ENCODE assay signal across 8 mouse cellular contexts in the genomic region with DNA sequence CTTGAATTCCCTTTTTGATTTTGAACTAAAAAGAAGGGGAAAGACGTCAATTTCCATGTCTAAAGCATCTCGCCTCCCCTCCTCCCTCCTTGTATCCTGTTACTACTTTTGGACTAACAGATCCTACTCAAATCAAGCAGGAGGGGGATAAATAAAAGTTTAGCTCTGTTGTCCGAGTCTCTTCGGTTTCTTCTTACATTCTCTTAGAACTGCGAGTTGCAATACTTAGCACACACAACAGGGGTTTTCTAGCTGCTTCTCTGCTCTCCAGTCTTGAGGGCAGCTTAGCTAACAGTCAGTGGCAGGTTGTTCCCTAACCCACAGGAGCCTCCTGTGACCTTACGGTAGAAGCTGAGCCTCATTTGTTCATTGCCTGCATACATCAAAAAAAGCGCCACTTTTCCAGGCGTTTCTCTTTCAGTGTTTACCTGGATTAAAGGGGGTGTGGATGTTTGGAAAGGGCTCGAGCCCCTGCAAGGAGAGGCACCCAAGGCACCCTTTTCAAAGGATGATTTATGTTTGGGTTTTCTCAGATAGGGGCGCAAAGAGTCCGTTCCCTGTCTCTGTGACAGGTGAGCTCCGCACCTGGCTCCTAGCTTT.
DNase-seq lines count a peak whose midpoint lies in the region; ATAC-seq lines count a peak whose summit lies in the region.

No protein-coding gene starts in this region.

- H3K27ac ChIP-seq in heart, embryonic 11.5 days (ENCODE audit: low read depth, low read length) = peak overlapping the region; percentile 95
- peak overlapping the region; percentile 91 for H3K27ac ChIP-seq in midbrain, embryonic 14.5 days (replicated peaks; ENCODE audit: low read depth, low read length)

- no peak for ATAC-seq in heart, embryonic 11.5 days (replicated peaks; ENCODE audit: insufficient number of reproducible peaks, low FRiP score, low TSS enrichment)
- no peak for ATAC-seq in midbrain, embryonic 14.5 days (ENCODE audit: low FRiP score, low TSS enrichment)
- ATAC-seq in inflammation-experienced regulatory T-cells, adult 6 months = no peak

- no peaks in the 10 kb centered on the region for H3K36me3 ChIP-seq in heart, embryonic 11.5 days (ENCODE audit: control insufficient read depth, insufficient read depth, low read length)
- H3K36me3 ChIP-seq in midbrain, embryonic 14.5 days (ENCODE audit: control insufficient read depth, insufficient read depth, low read length) = no peaks in the 10 kb centered on the region

- no peaks in the 10 kb centered on the region for H3K9me3 ChIP-seq in heart, embryonic 11.5 days (replicated peaks; ENCODE audit: control insufficient read depth, low read length)
- H3K9me3 ChIP-seq in midbrain, embryonic 14.5 days (ENCODE audit: control insufficient read depth, low read length) = no peaks in the 10 kb centered on the region

- H3K27me3 ChIP-seq in heart, embryonic 11.5 days (ENCODE audit: control insufficient read depth, insufficient read depth, low read length) = 0 out of 2 replicates have a peak, but pooled peaks cover 14% of the 10 kb centered on the region
- H3K27me3 ChIP-seq in midbrain, embryonic 14.5 days (ENCODE audit: control insufficient read depth, insufficient read depth, low read length) = no peaks in the 10 kb centered on the region

- peak overlapping the region; percentile 85 for H3K9ac ChIP-seq in heart, embryonic 11.5 days (ENCODE audit: low read depth, low read length)
- H3K9ac ChIP-seq in midbrain, embryonic 14.5 days (replicated peaks; ENCODE audit: low read length) = peak overlapping the region; percentile 75

- peak overlapping the region; percentile 66 for H3K4me2 ChIP-seq in heart, embryonic 11.5 days
- peak overlapping the region; percentile 80 for H3K4me2 ChIP-seq in midbrain, embryonic 14.5 days (ENCODE audit: low read length)

- peak; percentile 37 for DNase-seq in embryo, embryonic 10 days (ENCODE audit: low spot score)
- no peak for DNase-seq in embryo, embryonic 9.5 days (ENCODE audit: extremely low spot score)
- DNase-seq in cerebellum, adult 8-10 months = peak; percentile 25
- peak; percentile 37 for DNase-seq in kidney, postnatal 10 days
- peak; percentile 67 for DNase-seq in midbrain, embryonic 14.5 days
- DNase-seq in layer of hippocampus, adult 18-20 months (ENCODE audit: low spot score in 2 of 2) = no peak

- peak overlapping the region; percentile 58 for H3K4me3 ChIP-seq in heart, embryonic 11.5 days (ENCODE audit: low read depth, low read length)
- peak overlapping the region; percentile 57 for H3K4me3 ChIP-seq in midbrain, embryonic 14.5 days (replicated peaks; ENCODE audit: low read depth, low read length)

- 0 out of 2 replicates have a peak, but pooled peaks cover 4% of the 10 kb centered on the region for H3K4me1 ChIP-seq in heart, embryonic 11.5 days (ENCODE audit: control insufficient read depth, insufficient read depth, low read length)
- H3K4me1 ChIP-seq in midbrain, embryonic 14.5 days (ENCODE audit: control insufficient read depth, insufficient read depth, low read length) = peaks cover 9% of the 10 kb centered on the region

- WGBS in heart, embryonic 11.5 days (ENCODE audit: insufficient replicate concordance) = 8% methylated on average over 12 of the region's 12 CpGs
- 16% methylated on average over 12 of the region's 12 CpGs for WGBS in midbrain, embryonic 14.5 days

Comparison
In these comparisons a context has a peak if more than half of its experiments do, and no peak if none do; other contexts are left out.
1. DNase-seq: peak in embryo, embryonic 10 days (single experiment), cerebellum, adult 8-10 months (single experiment), kidney, postnatal 10 days (single experiment) and midbrain, embryonic 14.5 days (single experiment); none in embryo, embryonic 9.5 days (single experiment) and layer of hippocampus, adult 18-20 months (0 of 2).